Mouse (Mus musculus): Measurements from ENCODE around the gene Lce1i. TPM values are rescaled to one million over a fixed set of nuclear protein-coding genes. Genes with fewer than 3 reads are reported as not detected.
"Not testable (repeated sequence)": the region's sequence is repeated elsewhere in the genome, so short reads cannot be mapped to it uniquely, and the experiment has no call there.

Gene Lce1i
- not detected in 2 replicates for total RNA-seq (2014; rRNA removed; ENCODE audit: low replicate concordance)
- not detected in 2 replicates for polyA plus RNA-seq (2015; fragmentation: Nextera tagmentation; extraction: Ambion mirVana)

GRCm38 (mm10) chr3:92778799-92779198 is at the start of gene Lce1i:
TSS of gene Lce1i (minus strand) at chr3:92778899.
- no peak for ATAC-seq (ENCODE audit: insufficient read depth, low read depth)
- DNase-seq (ENCODE audit: low spot score) = no peak
- no peak within 1 kb of the TSS for H3K9ac ChIP-seq (replicated peaks; ENCODE audit: low read depth, low read length)

DNA sequence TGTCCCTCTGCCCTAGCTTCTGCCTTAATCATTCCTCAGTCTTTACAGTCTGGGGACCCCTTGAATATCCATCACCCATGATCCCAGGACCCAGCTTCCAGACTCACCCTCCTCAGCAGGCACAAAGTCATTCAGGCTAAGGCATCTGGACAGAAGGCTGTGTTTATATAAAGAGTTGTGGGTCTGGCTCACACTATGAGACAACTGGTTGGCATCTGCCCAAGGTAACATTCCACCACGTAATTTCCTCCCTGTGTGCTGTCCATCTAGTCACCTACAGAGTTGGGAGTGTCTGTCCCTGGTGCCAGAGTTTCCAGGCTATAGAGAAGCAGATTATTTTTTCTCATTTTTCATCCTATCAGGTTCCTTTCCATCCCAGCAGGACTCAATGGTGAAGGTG is 48.4 kb upstream of the Lce1i start, which contains the start of gene Kprp:
TSS of gene Kprp (minus strand) at position 140 of the 400 bp plus-strand sequence.
- H3K4me1 ChIP-seq (ENCODE audit: control insufficient read depth, insufficient read depth) = no peaks in the 10 kb centered on the region
- TF ChIP-seq CTCF (IDR thresholded peaks at IDR 0.05; ENCODE audit: low read depth) = no peak
- no peak for TF ChIP-seq EP300 (IDR thresholded peaks at IDR 0.05; ENCODE audit: low read depth)
- H3K4me3 ChIP-seq (ENCODE audit: low read depth, low read length) = no peak within 1 kb of the TSS
- ATAC-seq (ENCODE audit: insufficient read depth, low read depth) (no peak), DNase-seq (ENCODE audit: low spot score) (no peak)
- no peaks in the 10 kb centered on the region for H3K9me3 ChIP-seq (replicated peaks; ENCODE audit: control insufficient read depth, low read length)
- 11% methylated on average over 1 of the region's 1 CpGs for WGBS
- no peak within 1 kb of the TSS for H3K27ac ChIP-seq (ENCODE audit: low read depth)
- no peak within 1 kb of the TSS for H3K4me2 ChIP-seq (ENCODE audit: low read depth, low read length)
- no peaks in the 10 kb centered on the region for H3K36me3 ChIP-seq (replicated peaks; ENCODE audit: control insufficient read depth, insufficient read depth, low read length)
- H3K27me3 ChIP-seq (ENCODE audit: control insufficient read depth, insufficient read depth, low read length) = no peaks in the 10 kb centered on the region
- H3K9ac ChIP-seq (replicated peaks; ENCODE audit: low read depth, low read length) = no peak within 1 kb of the TSS

More at GRCm38 (mm10) chr3:92778799-92779198, at the start of gene Lce1i:
- WGBS = 59% methylated on average over 1 of the region's 1 CpGs
- Histone ChIP-seq H3K4me2 (ENCODE audit: low read depth, low read length) (no peak within 1 kb of the TSS), H3K27ac (ENCODE audit: low read depth) (no peak within 1 kb of the TSS), H3K4me3 (ENCODE audit: low read depth, low read length) (no peak within 1 kb of the TSS), H3K9me3 (replicated peaks; ENCODE audit: control insufficient read depth, low read length) (no peaks in the 10 kb centered on the region), H3K4me1 (ENCODE audit: control insufficient read depth, insufficient read depth) (no peaks in the 10 kb centered on the region), H3K27me3 (ENCODE audit: control insufficient read depth, insufficient read depth, low read length) (no peaks in the 10 kb centered on the region), H3K36me3 (replicated peaks; ENCODE audit: control insufficient read depth, insufficient read depth, low read length) (no peaks in the 10 kb centered on the region)
- no peak for TF ChIP-seq CTCF (IDR thresholded peaks at IDR 0.05; ENCODE audit: low read depth)
- TF ChIP-seq EP300 (IDR thresholded peaks at IDR 0.05; ENCODE audit: low read depth) = no peak

GRCm38 (mm10) chr3:92825808-92826207 is 47.1 kb upstream of the Lce1i start:
- Histone ChIP-seq H3K9ac (replicated peaks; ENCODE audit: low read depth, low read length) (no peak overlapping the region), H3K4me3 (ENCODE audit: low read depth, low read length) (no peak overlapping the region), H3K36me3 (replicated peaks; ENCODE audit: control insufficient read depth, insufficient read depth, low read length) (no peaks in the 10 kb centered on the region), H3K4me1 (ENCODE audit: control insufficient read depth, insufficient read depth) (no peaks in the 10 kb centered on the region), H3K4me2 (ENCODE audit: low read depth, low read length) (no peak overlapping the region), H3K27me3 (ENCODE audit: control insufficient read depth, insufficient read depth, low read length) (no peaks in the 10 kb centered on the region), H3K27ac (ENCODE audit: low read depth) (no peak overlapping the region), H3K9me3 (replicated peaks; ENCODE audit: control insufficient read depth, low read length) (no peaks in the 10 kb centered on the region)
- ATAC-seq (ENCODE audit: insufficient read depth, low read depth) = no peak
- TF ChIP-seq CTCF (IDR thresholded peaks at IDR 0.05; ENCODE audit: low read depth) (peak; percentile 18), EP300 (IDR thresholded peaks at IDR 0.05; ENCODE audit: low read depth) (no peak)
- DNase-seq (ENCODE audit: low spot score) = no peak
- WGBS = 19% methylated on average over 1 of the region's 1 CpGs

DNA sequence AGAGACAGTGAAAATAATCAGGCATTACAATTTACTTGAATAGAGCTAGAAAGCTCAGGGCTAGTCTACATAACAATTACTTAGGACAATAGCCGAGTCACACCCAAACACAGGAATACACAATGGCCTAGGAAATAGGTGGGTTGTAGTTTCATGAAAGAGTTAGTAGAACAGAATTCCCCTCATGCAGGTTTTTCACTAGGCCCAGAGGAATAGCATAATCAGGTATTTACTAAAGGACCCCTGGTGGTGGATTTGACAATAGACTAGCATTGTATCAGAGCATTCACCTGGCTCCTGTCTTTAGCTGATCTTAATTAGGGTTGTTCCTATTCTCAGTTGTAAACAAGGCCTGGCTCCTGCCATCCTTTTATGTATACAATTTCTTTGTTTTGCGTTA is 37.3 kb upstream of the Lce1i start:
- not testable (repeated sequence) for ATAC-seq (ENCODE audit: insufficient read depth, low read depth); H3K4me3 ChIP-seq (ENCODE audit: low read depth, low read length); H3K9ac ChIP-seq (replicated peaks; ENCODE audit: low read depth, low read length); H3K27me3 ChIP-seq (ENCODE audit: control insufficient read depth, insufficient read depth, low read length); H3K36me3 ChIP-seq (replicated peaks; ENCODE audit: control insufficient read depth, insufficient read depth, low read length); H3K4me1 ChIP-seq (ENCODE audit: control insufficient read depth, insufficient read depth); H3K9me3 ChIP-seq (replicated peaks; ENCODE audit: control insufficient read depth, low read length); H3K27ac ChIP-seq (ENCODE audit: low read depth); DNase-seq (ENCODE audit: low spot score); H3K4me2 ChIP-seq (ENCODE audit: low read depth, low read length)
- WGBS = 82% methylated on average over 2 of the region's 2 CpGs

- no peak overlapping the region for H3K4me3 ChIP-seq (ENCODE audit: low read depth, low read length)
- H3K27ac ChIP-seq (ENCODE audit: low read depth) = no peak overlapping the region
- 85% methylated on average over 3 of the region's 3 CpGs for WGBS
- H3K4me1 ChIP-seq (ENCODE audit: control insufficient read depth, insufficient read depth) = no peaks in the 10 kb centered on the region
- no peak overlapping the region for H3K4me2 ChIP-seq (ENCODE audit: low read depth, low read length)
- no peaks in the 10 kb centered on the region for H3K27me3 ChIP-seq (ENCODE audit: control insufficient read depth, insufficient read depth, low read length)
- no peak overlapping the region for H3K9ac ChIP-seq (replicated peaks; ENCODE audit: low read depth, low read length)
- no peaks in the 10 kb centered on the region for H3K9me3 ChIP-seq (replicated peaks; ENCODE audit: control insufficient read depth, low read length)
- DNase-seq (ENCODE audit: low spot score) (no peak), ATAC-seq (ENCODE audit: insufficient read depth, low read depth) (no peak)
- no peaks in the 10 kb centered on the region for H3K36me3 ChIP-seq (replicated peaks; ENCODE audit: control insufficient read depth, insufficient read depth, low read length)
- TF ChIP-seq EP300 (IDR thresholded peaks at IDR 0.05; ENCODE audit: low read depth) (no peak), CTCF (IDR thresholded peaks at IDR 0.05; ENCODE audit: low read depth) (no peak)
Measured at GRCm38 (mm10) chr3:92815581-92815980, 36.9 kb upstream of the Lce1i start.

GRCm38 (mm10) chr3:92807791-92808190 is 29.1 kb upstream of the Lce1i start, which contains the start of gene Lce1k:
TSS of gene Lce1k (minus strand) at chr3:92807891.
- Histone ChIP-seq H3K4me1 (ENCODE audit: control insufficient read depth, insufficient read depth) (no peaks in the 10 kb centered on the region), H3K9ac (replicated peaks; ENCODE audit: low read depth, low read length) (no peak within 1 kb of the TSS), H3K27ac (ENCODE audit: low read depth) (no peak within 1 kb of the TSS), H3K36me3 (replicated peaks; ENCODE audit: control insufficient read depth, insufficient read depth, low read length) (no peaks in the 10 kb centered on the region), H3K4me3 (ENCODE audit: low read depth, low read length) (no peak within 1 kb of the TSS), H3K4me2 (ENCODE audit: low read depth, low read length) (no peak within 1 kb of the TSS), H3K27me3 (ENCODE audit: control insufficient read depth, insufficient read depth, low read length) (no peaks in the 10 kb centered on the region), H3K9me3 (replicated peaks; ENCODE audit: control insufficient read depth, low read length) (no peaks in the 10 kb centered on the region)
- DNase-seq (ENCODE audit: low spot score) = no peak
- TF ChIP-seq EP300 (IDR thresholded peaks at IDR 0.05; ENCODE audit: low read depth) (no peak), CTCF (IDR thresholded peaks at IDR 0.05; ENCODE audit: low read depth) (no peak)
- no peak for ATAC-seq (ENCODE audit: insufficient read depth, low read depth)

All from heart, postnatal 0 days (tissue).